Mouse (Mus musculus) kidney, postnatal 10 days (tissue): ENCODE data around the gene Eif2s3y.

Source experiments
- DNase-seq: peaks from one replicate; pipeline ENCODE4 v3.0.0; 2021; ENCODE audit warnings: mixed read lengths

Eif2s3y gene

GRCm38 (mm10) chrY:1009882-1010751 lies at the start of gene Eif2s3y:
Gene Eif2s3y (plus strand): TSS chrY:1010543.
- peak; percentile 84 for DNase-seq
